Mouse (Mus musculus): ENCODE data around the gene Cdkn1c. TPM values are rescaled to one million over a fixed set of nuclear protein-coding genes. Genes with fewer than 3 reads are reported as not detected.

The Cdkn1c gene
- polyA plus RNA-seq, 1 experiment from 2014 or later, result 804 TPM

GRCm38 (mm10) chr7:143469946-143470345 is 9.1 kb upstream of the Cdkn1c start:
- no peaks in the 10 kb centered on the region for H3K36me3 ChIP-seq
- H3K27me3 ChIP-seq (replicated peaks), result no peaks in the 10 kb centered on the region
- H3K9ac ChIP-seq, result no peak overlapping the region
- H3K4me3 ChIP-seq (replicated peaks), result no peak overlapping the region
- H3K27ac ChIP-seq, result no peak overlapping the region
- H3K4me2 ChIP-seq, result no peak overlapping the region
- no peaks in the 10 kb centered on the region for H3K9me3 ChIP-seq
- no peak for ATAC-seq (ENCODE audit: insufficient read depth, low FRiP score, low read depth)
- 13% methylated on average over 8 of the region's 8 CpGs for WGBS
- H3K4me1 ChIP-seq, result peaks cover 6% of the 10 kb centered on the region; the same call in 1 of the 2 replicates

- Histone ChIP-seq H3K4me1 (peaks cover 18% of the 10 kb centered on the region), H3K9me3 (no peaks in the 10 kb centered on the region), H3K27me3 (replicated peaks) (no peaks in the 10 kb centered on the region), H3K27ac (no peak overlapping the region), H3K4me2 (no peak overlapping the region), H3K4me3 (replicated peaks) (no peak overlapping the region), H3K36me3 (no peaks in the 10 kb centered on the region), H3K9ac (no peak overlapping the region)
- WGBS, result 17% methylated on average over 6 of the region's 6 CpGs
- ATAC-seq (ENCODE audit: insufficient read depth, low FRiP score, low read depth), result no peak
Measured at GRCm38 (mm10) chr7:143467714-143468113, 6.9 kb upstream of the Cdkn1c start.

- ATAC-seq (ENCODE audit: insufficient read depth, low FRiP score, low read depth), result 0 out of 2 replicates have a peak, but pooled peaks have one; percentile 5
- Histone ChIP-seq H3K9ac (no peak overlapping the region), H3K27ac (peak overlapping the region; percentile 81; the same call in 1 of the 2 replicates)
Measured at GRCm38 (mm10) chr7:143466099-143466677, 5.3 kb upstream of the Cdkn1c start.

GRCm38 (mm10) chr7:143464811-143465560 is 4.1 kb upstream of the Cdkn1c start:
- Histone ChIP-seq H3K36me3 (no peaks in the 10 kb centered on the region), H3K9me3 (0 out of 2 replicates have a peak, but pooled peaks cover 2% of the 10 kb centered on the region), H3K4me2 (peak overlapping the region; percentile 64), H3K9ac (peak overlapping the region; percentile 33; the same call in 1 of the 2 replicates), H3K27ac (peak overlapping the region; percentile 81), H3K27me3 (replicated peaks) (no peaks in the 10 kb centered on the region), H3K4me3 (replicated peaks) (peak overlapping the region; percentile 35), H3K4me1 (peaks cover 24% of the 10 kb centered on the region)
- peak; percentile 57 for ATAC-seq (ENCODE audit: insufficient read depth, low FRiP score, low read depth)
- 19% methylated on average over 56 of the region's 56 CpGs for WGBS

More at GRCm38 (mm10) chr7:143466099-143466677, 5.3 kb upstream of the Cdkn1c start:
- no peaks in the 10 kb centered on the region for H3K27me3 ChIP-seq (replicated peaks)
- no peak overlapping the region for H3K4me2 ChIP-seq
- peaks cover 24% of the 10 kb centered on the region for H3K4me1 ChIP-seq
- no peaks in the 10 kb centered on the region for H3K36me3 ChIP-seq
- H3K4me3 ChIP-seq (replicated peaks), result no peak overlapping the region
- no peaks in the 10 kb centered on the region for H3K9me3 ChIP-seq
- WGBS, result 39% methylated on average over 14 of the region's 14 CpGs

- 0 out of 2 replicates have a peak, but pooled peaks cover 2% of the 10 kb centered on the region for H3K9me3 ChIP-seq
- H3K4me3 ChIP-seq (replicated peaks), result no peak overlapping the region
- no peaks in the 10 kb centered on the region for H3K27me3 ChIP-seq (replicated peaks)
- H3K27ac ChIP-seq, result peak overlapping the region; percentile 81
- peaks cover 24% of the 10 kb centered on the region for H3K4me1 ChIP-seq
- WGBS, result 34% methylated on average over 11 of the region's 11 CpGs
- H3K36me3 ChIP-seq, result no peaks in the 10 kb centered on the region
- no peak overlapping the region for H3K4me2 ChIP-seq
- no peak for ATAC-seq (ENCODE audit: insufficient read depth, low FRiP score, low read depth)
- H3K9ac ChIP-seq, result no peak overlapping the region
Measured at GRCm38 (mm10) chr7:143463865-143464415, 3.1 kb upstream of the Cdkn1c start.

- no peaks in the 10 kb centered on the region for H3K27me3 ChIP-seq (replicated peaks)
- no peak overlapping the region for H3K4me3 ChIP-seq (replicated peaks)
- no peaks in the 10 kb centered on the region for H3K36me3 ChIP-seq
- 0 out of 2 replicates have a peak, but pooled peaks cover 2% of the 10 kb centered on the region for H3K9me3 ChIP-seq
- peaks cover 24% of the 10 kb centered on the region for H3K4me1 ChIP-seq
- 79% methylated on average over 5 of the region's 5 CpGs for WGBS
- no peak overlapping the region for H3K4me2 ChIP-seq
- no peak overlapping the region for H3K9ac ChIP-seq
- H3K27ac ChIP-seq, result no peak overlapping the region
- no peak for ATAC-seq (ENCODE audit: insufficient read depth, low FRiP score, low read depth)
Measured at GRCm38 (mm10) chr7:143462516-143462915, 1.7 kb upstream of the Cdkn1c start.

- Histone ChIP-seq H3K4me2 (peak overlapping the region; percentile 50), H3K9ac (no peak overlapping the region)
- WGBS, result 38% methylated on average over 11 of the region's 11 CpGs
Measured at GRCm38 (mm10) chr7:143461920-143462319, 1.1 kb upstream of the Cdkn1c start.

GRCm38 (mm10) chr7:143461294-143461870 is 532 bp upstream of the Cdkn1c start:
- Histone ChIP-seq H3K4me1 (peaks cover 24% of the 10 kb centered on the region), H3K9ac (no peak overlapping the region; the same call in 1 of the 2 replicates), H3K4me3 (replicated peaks) (peak overlapping the region; percentile 53), H3K36me3 (no peaks in the 10 kb centered on the region), H3K4me2 (peak overlapping the region; percentile 50), H3K9me3 (0 out of 2 replicates have a peak, but pooled peaks cover 2% of the 10 kb centered on the region), H3K27ac (peak overlapping the region; percentile 42; the same call in 1 of the 2 replicates), H3K27me3 (replicated peaks) (no peaks in the 10 kb centered on the region)
- peak; percentile 15 for ATAC-seq (ENCODE audit: insufficient read depth, low FRiP score, low read depth)
- 30% methylated on average over 20 of the region's 32 CpGs for WGBS

More at GRCm38 (mm10) chr7:143461920-143462319, 1.1 kb upstream of the Cdkn1c start:
- Histone ChIP-seq H3K27me3 (replicated peaks) (no peaks in the 10 kb centered on the region), H3K36me3 (no peaks in the 10 kb centered on the region), H3K9me3 (0 out of 2 replicates have a peak, but pooled peaks cover 2% of the 10 kb centered on the region), H3K4me1 (peaks cover 24% of the 10 kb centered on the region), H3K27ac (peak overlapping the region; percentile 42; the same call in 1 of the 2 replicates), H3K4me3 (replicated peaks) (no peak overlapping the region)
- no peak for ATAC-seq (ENCODE audit: insufficient read depth, low FRiP score, low read depth)

- H3K4me1 ChIP-seq, result peaks cover 22% of the 10 kb centered on the region
- 35% methylated on average over 58 of the region's 60 CpGs for WGBS
- ATAC-seq (ENCODE audit: insufficient read depth, low FRiP score, low read depth), result no peak
- peak overlapping the region; percentile 58 for H3K27ac ChIP-seq
- H3K4me2 ChIP-seq, result peak overlapping the region; percentile 60
- 0 out of 2 replicates have a peak, but pooled peaks cover 2% of the 10 kb centered on the region for H3K9me3 ChIP-seq
- H3K4me3 ChIP-seq (replicated peaks), result peak overlapping the region; percentile 53
- no peaks in the 10 kb centered on the region for H3K27me3 ChIP-seq (replicated peaks)
- H3K36me3 ChIP-seq, result no peaks in the 10 kb centered on the region
- H3K9ac ChIP-seq, result peak overlapping the region; percentile 60
Measured at GRCm38 (mm10) chr7:143460217-143460834, 524 bp downstream of the Cdkn1c start.

- Histone ChIP-seq H3K9me3 (0 out of 2 replicates have a peak, but pooled peaks cover 2% of the 10 kb centered on the region), H3K36me3 (no peaks in the 10 kb centered on the region), H3K9ac (peak overlapping the region; percentile 60), H3K4me1 (peaks cover 14% of the 10 kb centered on the region), H3K4me3 (replicated peaks) (peak overlapping the region; percentile 53), H3K27me3 (replicated peaks) (no peaks in the 10 kb centered on the region), H3K4me2 (peak overlapping the region; percentile 60), H3K27ac (peak overlapping the region; percentile 58)
- no peak for ATAC-seq (ENCODE audit: insufficient read depth, low FRiP score, low read depth)
- 25% methylated on average over 99 of the region's 100 CpGs for WGBS
Measured at GRCm38 (mm10) chr7:143459332-143460211, 1.3 kb downstream of the Cdkn1c start.

Measured in stomach, embryonic 15.5 days (tissue).